Mouse (Mus musculus): ENCODE results near the gene Rassf2.

GRCm38 (mm10) chr2:132010781-132011180 is 19.3 kb downstream of the Rassf2 start:
- TF ChIP-seq CTCF (IDR thresholded peaks at IDR 0.05) (no peak), EP300 (IDR thresholded peaks at IDR 0.05) (peak; percentile 95)
